9 mouse cellular contexts compared by ENCODE assay signal in genomic region chr12:57211353-57212311, GRCm38 (mm10). TPM values are rescaled to one million over a fixed set of nuclear protein-coding genes. Genes with fewer than 3 reads are reported as not detected.
A peak's percentile ranks its signal among the peaks of the same experiment; 100 is the strongest.
DNase-seq lines count a peak whose midpoint lies in the region; ATAC-seq and TF ChIP-seq lines count a peak whose summit lies in the region.
"Had no signal": no experiment of that assay in that cellular context is flagged by ENCODE, and none has a peak within 500 bp of the region (broad histone marks: within the 10 kb centered on the region; RNA-seq: fewer than 3 reads in every experiment).

No protein-coding gene starts in this region.

- no peaks in the 10 kb centered on the region for H3K4me1 ChIP-seq in heart, embryonic 11.5 days (ENCODE audit: control insufficient read depth, insufficient read depth, low read length)
- peaks cover 4% of the 10 kb centered on the region; the same call in 1 of the 2 replicates for H3K4me1 ChIP-seq in liver, adult 2 months (ENCODE audit: control insufficient read depth, insufficient read depth, low read length)
- H3K4me1 ChIP-seq in midbrain, embryonic 16.5 days (ENCODE audit: control insufficient read depth, insufficient read depth, low read length): peaks cover 2% of the 10 kb centered on the region; the same call in 1 of the 2 replicates
- H3K4me1 ChIP-seq in stomach, embryonic 14.5 days (ENCODE audit: control insufficient read depth, insufficient read depth, low read length): no peaks in the 10 kb centered on the region

- peak overlapping the region; percentile 92 for H3K4me2 ChIP-seq in heart, embryonic 11.5 days
- peak overlapping the region; percentile 83 for H3K4me2 ChIP-seq in midbrain, embryonic 16.5 days (ENCODE audit: low read length)
- peak overlapping the region; percentile 80 for H3K4me2 ChIP-seq in stomach, embryonic 14.5 days (replicated peaks; ENCODE audit: low read depth, low read length)

- TF ChIP-seq POLR2A in liver, adult 2 months (IDR thresholded peaks at IDR 0.05; ENCODE audit: extremely low read depth, insufficient read depth, low read length): no peak

- no peaks in the 10 kb centered on the region for H3K9me3 ChIP-seq in heart, embryonic 11.5 days (replicated peaks; ENCODE audit: control insufficient read depth, low read length)
- H3K9me3 ChIP-seq in midbrain, embryonic 16.5 days (replicated peaks; ENCODE audit: control insufficient read depth, low read length, poor library complexity, severe bottlenecking): no peaks in the 10 kb centered on the region
- no peaks in the 10 kb centered on the region for H3K9me3 ChIP-seq in stomach, embryonic 14.5 days (ENCODE audit: control insufficient read depth, low read depth, low read length)

- no peaks in the 10 kb centered on the region for H3K79me2 ChIP-seq in liver, adult 2 months (ENCODE audit: control insufficient read depth, insufficient read depth, low read length)

- TF ChIP-seq CTCF in liver, adult 2 months (IDR thresholded peaks at IDR 0.05; ENCODE audit: low read depth, low read length): no peak

- peak overlapping the region; percentile 50 for H3K27ac ChIP-seq in heart, embryonic 11.5 days (ENCODE audit: low read depth, low read length)
- H3K27ac ChIP-seq in liver, adult 2 months (replicated peaks; ENCODE audit: insufficient read depth, low read depth, low read length): 0 out of 2 replicates have a peak overlapping the region, but pooled peaks have one; percentile 18
- H3K27ac ChIP-seq in midbrain, embryonic 16.5 days (ENCODE audit: low read length): no peak overlapping the region; the same call in 1 of the 2 replicates
- no peak overlapping the region for H3K27ac ChIP-seq in stomach, embryonic 14.5 days (ENCODE audit: low read length)

- no peaks in the 10 kb centered on the region for H3K36me3 ChIP-seq in heart, embryonic 11.5 days (ENCODE audit: control insufficient read depth, insufficient read depth, low read length)
- H3K36me3 ChIP-seq in liver, adult 2 months (ENCODE audit: control insufficient read depth, insufficient read depth, low read length): no peaks in the 10 kb centered on the region
- H3K36me3 ChIP-seq in midbrain, embryonic 16.5 days (ENCODE audit: control insufficient read depth, insufficient read depth, low read length): no peaks in the 10 kb centered on the region
- H3K36me3 ChIP-seq in stomach, embryonic 14.5 days (ENCODE audit: control insufficient read depth, insufficient read depth, low read length): no peaks in the 10 kb centered on the region

- WGBS in heart, embryonic 11.5 days (ENCODE audit: insufficient replicate concordance): 4% methylated on average over 30 of the region's 30 CpGs
- WGBS in liver, adult 2 months: 6% methylated on average over 30 of the region's 30 CpGs
- WGBS in midbrain, embryonic 16.5 days: 7% methylated on average over 30 of the region's 30 CpGs
- 7% methylated on average over 30 of the region's 30 CpGs for whole genome bisulfite sequencing in stomach, embryonic 14.5 days

- peak; percentile 7 for DNase-seq in gastrocnemius, adult 18-20 months (ENCODE audit: low spot score)
- no peak for DNase-seq in gastrocnemius, adult 8-10 months (ENCODE audit: low spot score in 2 of 2)
- DNase-seq in embryo, embryonic 11.5 days (ENCODE audit: low read depth, low spot score): peak; percentile 20
- peak; percentile 24 to 26 for DNase-seq in kidney, adult 8-10 months
- DNase-seq in liver, adult 2 months (ENCODE audit: extremely low read depth, low read depth, low spot score): peak; percentile 48

- no peaks in the 10 kb centered on the region for H3K27me3 ChIP-seq in heart, embryonic 11.5 days (ENCODE audit: control insufficient read depth, insufficient read depth, low read length)
- H3K27me3 ChIP-seq in liver, adult 2 months (ENCODE audit: control insufficient read depth, insufficient read depth, low read length): no peaks in the 10 kb centered on the region
- no peaks in the 10 kb centered on the region for H3K27me3 ChIP-seq in midbrain, embryonic 16.5 days (ENCODE audit: control insufficient read depth, insufficient read depth, low read depth, low read length)
- no peaks in the 10 kb centered on the region for H3K27me3 ChIP-seq in stomach, embryonic 14.5 days (ENCODE audit: control insufficient read depth, insufficient read depth, low read length)

- peak; percentile 74 for ATAC-seq in heart, embryonic 11.5 days (replicated peaks; ENCODE audit: insufficient number of reproducible peaks, low FRiP score, low TSS enrichment)
- ATAC-seq in midbrain, embryonic 16.5 days: peak; percentile 84
- peak; percentile 76 for ATAC-seq in stomach, embryonic 14.5 days (ENCODE audit: insufficient number of reproducible peaks, insufficient read depth, low FRiP score, low read depth)

- H3K4me3 ChIP-seq in heart, embryonic 11.5 days (ENCODE audit: low read depth, low read length): peak overlapping the region; percentile 67
- peak overlapping the region; percentile 49 for H3K4me3 ChIP-seq in liver, adult 2 months (ENCODE audit: insufficient read depth, low read depth, low read length)
- peak overlapping the region; percentile 49 for H3K4me3 ChIP-seq in midbrain, embryonic 16.5 days (ENCODE audit: low read depth, low read length)
- H3K4me3 ChIP-seq in stomach, embryonic 14.5 days (ENCODE audit: low read depth, low read length): peak overlapping the region; percentile 41

- peak overlapping the region; percentile 83 for H3K9ac ChIP-seq in heart, embryonic 11.5 days (ENCODE audit: low read depth, low read length)
- peak overlapping the region; percentile 69 for H3K9ac ChIP-seq in liver, adult 2 months (ENCODE audit: low read depth, low read length)
- peak overlapping the region; percentile 65 for H3K9ac ChIP-seq in midbrain, embryonic 16.5 days (ENCODE audit: low read depth, low read length)
- peak overlapping the region; percentile 36 for H3K9ac ChIP-seq in stomach, embryonic 14.5 days (replicated peaks; ENCODE audit: low read depth, low read length)

RNA-seq across cellular contexts. Expression of gene Slc25a21, which starts 14.4 kb away (rescaled TPM):
- total RNA-seq in gastrocnemius, adult 18-20 months (2021): under 1 TPM in 1 of 2 experiments, not detected in 1; 0.33 TPM
- under 1 TPM in 1 of 4 experiments, not detected in 3; 0.36 TPM for total RNA-seq in gastrocnemius, adult 8-10 months (2022)
- polyA plus RNA-seq in heart, embryonic 11.5 days (2014; fragmentation: Nextera tagmentation; extraction: Ambion mirVana): 4.1 and 6.4 TPM in 2 replicates
- 8.3 and 13.9 TPM in 2 replicates for total RNA-seq in liver, adult 2 months (2014; rRNA removed)
- 3.6 and 4.5 TPM in 2 replicates for polyA plus RNA-seq in liver, adult 2 months (2012; rRNA removed)
- 0.15 and 0.26 TPM in 2 replicates for polyA plus RNA-seq in midbrain, embryonic 16.5 days (2015; fragmentation: Nextera tagmentation; extraction: Ambion mirVana)
- 4.1 and 4.5 TPM in 2 replicates for polyA plus RNA-seq in stomach, embryonic 14.5 days (2014; fragmentation: Nextera tagmentation; extraction: Ambion mirVana)
- polyA plus RNA-seq: large intestine, adult 2 months had no signal

RNA-seq across cellular contexts. Expression of gene Prps1l3, which starts 18.6 kb away (rescaled TPM):
- total RNA-seq in gastrocnemius, adult 18-20 months (2021): 10 to 100 TPM; 26.0 to 28.1 TPM
- total RNA-seq in gastrocnemius, adult 8-10 months (2022): 10 to 100 TPM; 28.3 to 32.6 (median 30.4) TPM
- polyA plus RNA-seq in heart, embryonic 11.5 days (2014; fragmentation: Nextera tagmentation; extraction: Ambion mirVana): 47.3 and 50.7 TPM in 2 replicates
- total RNA-seq in liver, adult 2 months (2014; rRNA removed): 40.1 and 41.1 TPM in 2 replicates
- polyA plus RNA-seq in liver, adult 2 months (2012; rRNA removed): 13.2 and 17.5 TPM in 2 replicates
- polyA plus RNA-seq in midbrain, embryonic 16.5 days (2015; fragmentation: Nextera tagmentation; extraction: Ambion mirVana): 27.3 and 29.9 TPM in 2 replicates
- polyA plus RNA-seq in stomach, embryonic 14.5 days (2014; fragmentation: Nextera tagmentation; extraction: Ambion mirVana): 81.1 and 81.5 TPM in 2 replicates

RNA-seq across cellular contexts. Expression of gene Mipol1, which starts 18.6 kb away (rescaled TPM):
- total RNA-seq in gastrocnemius, adult 18-20 months (2021): 1 to 10 TPM; 3.1 to 4.0 TPM
- total RNA-seq in gastrocnemius, adult 8-10 months (2022): 1 to 10 TPM; 2.5 to 3.8 (median 3.1) TPM
- polyA plus RNA-seq in heart, embryonic 11.5 days (2014; fragmentation: Nextera tagmentation; extraction: Ambion mirVana): 8.7 and 9.9 TPM in 2 replicates
- 4.8 and 6.7 TPM in 2 replicates for total RNA-seq in liver, adult 2 months (2014; rRNA removed)
- 0.77 and 0.97 TPM in 2 replicates for polyA plus RNA-seq in liver, adult 2 months (2012; rRNA removed)
- polyA plus RNA-seq in midbrain, embryonic 16.5 days (2015; fragmentation: Nextera tagmentation; extraction: Ambion mirVana): 3.8 and 4.5 TPM in 2 replicates
- 13.5 and 14.8 TPM in 2 replicates for polyA plus RNA-seq in stomach, embryonic 14.5 days (2014; fragmentation: Nextera tagmentation; extraction: Ambion mirVana)

Comparison
In these comparisons a context has a peak if more than half of its experiments do, and no peak if none do; other contexts are left out.
1. DNase-seq: peak in gastrocnemius, adult 18-20 months (single experiment), embryo, embryonic 11.5 days (single experiment), kidney, adult 8-10 months (2 of 2) and liver, adult 2 months (single experiment); none in gastrocnemius, adult 8-10 months (0 of 2).
2. H3K27ac ChIP-seq: peak in heart, embryonic 11.5 days (single experiment) and liver, adult 2 months (single experiment); none in midbrain, embryonic 16.5 days (single experiment) and stomach, embryonic 14.5 days (single experiment).
3. Peak in every context shown above with its lines, with median percentiles within 50 percentile points of each other: ATAC-seq, H3K4me2 ChIP-seq, H3K4me3 ChIP-seq and H3K9ac ChIP-seq.